ENCODE assay signal across 8 mouse cellular contexts in the genomic region with DNA sequence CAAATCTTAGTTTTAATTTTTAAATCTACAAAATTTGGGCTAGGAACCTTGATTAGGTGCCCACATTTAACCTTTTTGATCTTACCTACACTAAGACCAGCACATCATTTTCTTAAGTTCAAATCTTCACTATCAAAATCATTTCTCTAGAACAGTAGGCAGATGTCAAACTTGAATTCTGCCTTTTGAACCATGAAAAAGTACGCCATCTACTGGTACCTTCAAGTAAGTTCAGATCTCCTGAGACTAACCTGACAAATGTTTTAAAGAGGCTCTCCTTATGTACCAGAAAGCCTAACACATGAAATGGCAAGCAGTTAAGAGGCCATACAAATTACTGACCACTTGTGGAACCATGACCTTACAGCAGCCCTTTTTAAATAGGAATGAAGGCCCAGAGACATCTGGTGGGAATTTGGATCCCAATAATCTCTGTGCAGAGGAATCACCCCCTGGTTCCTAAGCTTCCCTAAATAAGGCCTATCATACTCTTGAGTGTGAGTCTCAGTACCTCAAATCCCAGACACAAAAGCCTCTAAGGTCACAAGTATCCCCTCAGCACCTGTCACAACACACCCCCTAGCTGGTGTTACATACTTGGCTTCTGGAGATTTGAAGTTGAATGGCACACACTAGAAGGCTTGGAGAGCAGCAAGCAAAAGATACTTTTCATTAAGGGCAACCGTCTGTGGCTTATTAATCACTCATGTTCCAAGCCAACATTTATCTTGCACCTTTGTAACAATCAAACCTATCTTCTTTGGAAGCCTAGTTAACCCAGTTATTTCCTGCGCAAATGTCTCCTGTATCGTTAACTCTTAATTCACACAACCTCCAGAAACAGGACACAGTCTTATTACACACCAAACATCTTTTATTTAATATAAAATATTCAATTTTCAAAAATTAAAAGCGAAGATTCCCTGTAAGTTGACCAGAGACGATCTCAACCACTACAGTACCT.
DNase-seq lines count a peak whose midpoint lies in the region; ATAC-seq and TF ChIP-seq lines count a peak whose summit lies in the region.

No protein-coding gene starts in this region.

- H3K36me3 ChIP-seq in heart, embryonic 10.5 days = 0 out of 2 replicates have a peak, but pooled peaks cover 10% of the 10 kb centered on the region
- H3K36me3 ChIP-seq in forebrain, embryonic 16.5 days (ENCODE audit: control insufficient read depth, insufficient read depth) = peaks cover 3% of the 10 kb centered on the region; the same call in 1 of the 2 replicates
- H3K36me3 ChIP-seq in limb, embryonic 14.5 days (ENCODE audit: control insufficient read depth, insufficient read depth, low read length) = peaks cover 8% of the 10 kb centered on the region; the same call in 1 of the 2 replicates
- peaks cover 8% of the 10 kb centered on the region for H3K36me3 ChIP-seq in neural tube, embryonic 13.5 days

- peak overlapping the region; percentile 84 for H3K4me2 ChIP-seq in forebrain, embryonic 16.5 days (ENCODE audit: low read length)
- peak overlapping the region; percentile 62 for H3K4me2 ChIP-seq in limb, embryonic 14.5 days (replicated peaks; ENCODE audit: low read depth, low read length, severe bottlenecking)
- H3K4me2 ChIP-seq in neural tube, embryonic 13.5 days = peak overlapping the region; percentile 61

- TF ChIP-seq POLR2A in limb, embryonic 14.5 days (IDR thresholded peaks at IDR 0.05; ENCODE audit: borderline replicate concordance, extremely low read depth, insufficient read depth, insufficient read length) = no peak

- no peaks in the 10 kb centered on the region for H3K9me3 ChIP-seq in heart, embryonic 10.5 days
- H3K9me3 ChIP-seq in forebrain, embryonic 16.5 days (ENCODE audit: control insufficient read depth, low read length) = no peaks in the 10 kb centered on the region
- H3K9me3 ChIP-seq in limb, embryonic 14.5 days (ENCODE audit: control insufficient read depth, low read length) = no peaks in the 10 kb centered on the region
- H3K9me3 ChIP-seq in neural tube, embryonic 13.5 days = no peaks in the 10 kb centered on the region

- peak overlapping the region; percentile 99 for H3K27ac ChIP-seq in heart, embryonic 10.5 days
- H3K27ac ChIP-seq in forebrain, embryonic 16.5 days (ENCODE audit: low read length) = no peak overlapping the region
- H3K27ac ChIP-seq in limb, embryonic 14.5 days (replicated peaks; ENCODE audit: low read depth, low read length) = peak overlapping the region; percentile 81
- peak overlapping the region; percentile 99 for H3K27ac ChIP-seq in neural tube, embryonic 13.5 days (replicated peaks)

- no peak for DNase-seq in heart, embryonic 10.5 days (ENCODE audit: low spot score)
- no peak for DNase-seq in heart, postnatal 4 days
- DNase-seq in ZHBTc4 (ENCODE audit: low read depth, low spot score) = peak; percentile 77
- DNase-seq in limb, embryonic 14.5 days (ENCODE audit: low spot score) = peak; percentile 75
- no peak for DNase-seq in layer of hippocampus, adult 11-12 months (ENCODE audit: low spot score)
- no peak for DNase-seq in adrenal gland, postnatal 4 days (ENCODE audit: low spot score in 2 of 2)

- ATAC-seq in forebrain, embryonic 16.5 days = no peak
- no peak for ATAC-seq in limb, embryonic 14.5 days (ENCODE audit: low FRiP score, low read depth)
- ATAC-seq in neural tube, embryonic 13.5 days (ENCODE audit: low read depth) = no peak

- H3K4me1 ChIP-seq in heart, embryonic 10.5 days = peaks cover 11% of the 10 kb centered on the region
- peaks cover 16% of the 10 kb centered on the region for H3K4me1 ChIP-seq in forebrain, embryonic 16.5 days (replicated peaks; ENCODE audit: control insufficient read depth, insufficient read depth, low read length)
- H3K4me1 ChIP-seq in limb, embryonic 14.5 days (ENCODE audit: control insufficient read depth, insufficient read depth, low read length) = peaks cover 11% of the 10 kb centered on the region
- peaks cover 35% of the 10 kb centered on the region for H3K4me1 ChIP-seq in neural tube, embryonic 13.5 days (replicated peaks)

- peak overlapping the region; percentile 85 for H3K4me3 ChIP-seq in heart, embryonic 10.5 days
- H3K4me3 ChIP-seq in forebrain, embryonic 16.5 days (replicated peaks; ENCODE audit: low read length) = peak overlapping the region; percentile 83
- peak overlapping the region; percentile 60 for H3K4me3 ChIP-seq in limb, embryonic 14.5 days (replicated peaks; ENCODE audit: low read length)
- peak overlapping the region; percentile 72 for H3K4me3 ChIP-seq in neural tube, embryonic 13.5 days

- peak overlapping the region; percentile 71 for H3K9ac ChIP-seq in forebrain, embryonic 16.5 days (replicated peaks; ENCODE audit: low read depth, low read length)
- H3K9ac ChIP-seq in limb, embryonic 14.5 days (ENCODE audit: low read depth, low read length, severe bottlenecking) = peak overlapping the region; percentile 89
- peak overlapping the region; percentile 83 for H3K9ac ChIP-seq in neural tube, embryonic 13.5 days

- 4% methylated on average over 6 of the region's 6 CpGs for WGBS in heart, embryonic 10.5 days
- 5% methylated on average over 6 of the region's 6 CpGs for WGBS in forebrain, embryonic 16.5 days
- 7% methylated on average over 6 of the region's 6 CpGs for WGBS in limb, embryonic 14.5 days
- WGBS in neural tube, embryonic 13.5 days = 9% methylated on average over 6 of the region's 6 CpGs

- H3K27me3 ChIP-seq in heart, embryonic 10.5 days (ENCODE audit: insufficient read depth, poor library complexity, severe bottlenecking) = no peaks in the 10 kb centered on the region
- H3K27me3 ChIP-seq in forebrain, embryonic 16.5 days (replicated peaks; ENCODE audit: control insufficient read depth, insufficient read depth, low read length) = no peaks in the 10 kb centered on the region
- no peaks in the 10 kb centered on the region for H3K27me3 ChIP-seq in limb, embryonic 14.5 days (ENCODE audit: control insufficient read depth, insufficient read depth, low read length)
- no peaks in the 10 kb centered on the region for H3K27me3 ChIP-seq in neural tube, embryonic 13.5 days

Comparison
In these comparisons a context has a peak if more than half of its experiments do, and no peak if none do; other contexts are left out.
1. DNase-seq: peak in ZHBTc4 (single experiment) and limb, embryonic 14.5 days (single experiment); none in heart, embryonic 10.5 days (single experiment), heart, postnatal 4 days (single experiment), layer of hippocampus, adult 11-12 months (single experiment) and adrenal gland, postnatal 4 days (0 of 2).
2. Peak in every context shown above with its lines, with median percentiles within 50 percentile points of each other: H3K4me3 ChIP-seq, H3K4me2 ChIP-seq and H3K9ac ChIP-seq.